Mouse (Mus musculus) heart, postnatal 0 days (tissue): ENCODE data around the gene Igsf21. TPM values are rescaled to one million over a fixed set of nuclear protein-coding genes. Genes with fewer than 3 reads are reported as not detected.

Experiments used
- ATAC-seq: fragments of 200-750 bp; cut with Nextera tagmentation; 2 replicates; pipeline ENCODE4 v1.8.0; 2017; ENCODE audit warnings: low read depth, moderate number of reproducible peaks, moderate library complexity; ENCODE audit not compliant: insufficient read depth
- DNase-seq: peaks from one replicate; pipeline ENCODE4 v3.0.0-alpha.2; 2016; ENCODE audit warnings: low spot score
- H3K27ac ChIP-seq: fragments of 300-500 bp; sonication (generic); 2 replicates; pipeline ENCODE4 v1.5.1; 2014; ENCODE audit warnings: low read depth, mild to moderate bottlenecking
- H3K27me3 ChIP-seq: fragments of 300-500 bp; sonication (generic); 2 replicates; pipeline ENCODE4 v1.6.1; 2014; ENCODE audit warnings: low read length, mixed read lengths; ENCODE audit not compliant: control insufficient read depth, insufficient read depth
- H3K36me3 ChIP-seq: fragments of 300-500 bp; sonication (generic); replicated peaks from 2 replicates; pipeline ENCODE4 v1.6.1; 2014; ENCODE audit warnings: low read length, mixed read lengths; ENCODE audit not compliant: control insufficient read depth, insufficient read depth
- H3K4me1 ChIP-seq: fragments of 300-500 bp; sonication (generic); 2 replicates; pipeline ENCODE4 v1.6.1; 2014; ENCODE audit warnings: antibody characterized with exemption; ENCODE audit not compliant: control insufficient read depth, insufficient read depth
- H3K4me2 ChIP-seq: fragments of 300-500 bp; sonication (generic); 2 replicates; pipeline ENCODE4 v1.6.1; 2014; ENCODE audit warnings: low read depth, mild to moderate bottlenecking, low read length, moderate library complexity
- H3K4me3 ChIP-seq: fragments of 300-500 bp; sonication (generic); 2 replicates; pipeline ENCODE4 v1.5.1; 2014; ENCODE audit warnings: low read depth, low read length
- H3K9ac ChIP-seq: fragments of 300-500 bp; sonication (generic); replicated peaks from 2 replicates; pipeline ENCODE4 v1.6.1; 2014; ENCODE audit warnings: low read depth, low read length, mixed read lengths
- H3K9me3 ChIP-seq: fragments of 300-500 bp; sonication (generic); replicated peaks from 2 replicates; pipeline ENCODE4 v1.6.1; 2016; ENCODE audit warnings: low read length; ENCODE audit not compliant: control insufficient read depth
- CTCF ChIP-seq: IDR thresholded peaks from 2 replicates; pipeline ENCODE4 v1.5.1; 2016; ENCODE audit warnings: antibody characterized with exemption, control low read depth, low read depth
- EP300 ChIP-seq: IDR thresholded peaks from 2 replicates; pipeline ENCODE4 v1.6.1; 2016; ENCODE audit warnings: antibody characterized with exemption, low read depth
- WGBS: fragments of 180-500 bp; shearing (Covaris S2); extraction: QIAGEN DNeasy Blood & Tissue Kit; methylation state at CpG from one replicate; pipeline ENCODE4 v1.1.7; 2014; 5-methylcytosine and 5-hydroxymethylcytosine counted together
- polyA plus RNA-seq: library from polyadenylated mRNA; unstranded; fragments of >200 nt; fragmentation: Nextera tagmentation; extraction: Ambion mirVana; gene quantifications from 2 replicates; pipeline ENCODE4 v1.2.1, GENCODE M21; 2015
- total RNA-seq: library from RNA; depleted of rRNA; stranded (reverse); fragments of >200 nt; gene quantifications from 2 replicates; pipeline ENCODE4 v1.2.3, GENCODE M21; 2014; ENCODE audit warnings: low replicate concordance

The Igsf21 gene
- total and polyA plus RNA-seq, 2 experiments from 2014 or later, result 0.05 TPM; not detected in 1

DNA sequence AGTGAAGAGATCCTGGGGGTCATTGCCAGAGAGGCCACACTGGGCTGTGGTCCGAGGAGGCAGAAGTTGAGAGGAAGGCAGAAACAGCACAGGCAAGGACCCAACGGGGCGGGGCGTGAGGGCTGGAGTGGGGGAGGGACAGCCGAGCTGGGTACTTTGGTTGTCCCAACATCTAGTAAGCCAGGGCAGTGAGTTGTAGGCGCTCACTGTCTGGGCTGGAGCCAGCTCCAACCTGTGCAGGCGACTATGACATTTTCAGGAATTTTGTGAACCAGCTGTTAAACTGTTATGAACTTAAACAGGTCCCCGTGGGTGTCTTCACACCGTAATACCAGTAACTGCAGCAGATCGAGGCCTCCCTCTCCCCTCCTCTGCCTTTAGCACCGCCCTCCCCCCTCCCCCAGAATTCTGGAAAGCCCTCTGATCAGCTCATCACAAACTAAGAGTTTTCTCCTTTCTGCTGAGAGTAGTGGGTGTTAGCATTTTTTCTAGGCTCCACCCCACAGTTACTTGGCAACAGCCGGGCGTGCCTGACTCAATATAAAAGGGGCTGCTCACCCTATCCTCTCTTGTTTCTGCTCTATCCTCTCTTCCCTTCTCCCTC is 208.7 kb downstream of the Igsf21 start:
- no peak overlapping the region for H3K4me3 ChIP-seq
- TF ChIP-seq CTCF, result no peak
- no peak for TF ChIP-seq EP300
- H3K27ac ChIP-seq, result no peak overlapping the region
- DNase-seq, result no peak
- no peak overlapping the region for H3K9ac ChIP-seq
- H3K4me2 ChIP-seq, result no peak overlapping the region
- peaks cover 54% of the 10 kb centered on the region for H3K27me3 ChIP-seq
- no peaks in the 10 kb centered on the region for H3K4me1 ChIP-seq
- H3K36me3 ChIP-seq, result no peaks in the 10 kb centered on the region
- 4% methylated on average over 13 of the region's 13 CpGs for WGBS
- no peak for ATAC-seq
- peaks cover 3% of the 10 kb centered on the region for H3K9me3 ChIP-seq

DNA sequence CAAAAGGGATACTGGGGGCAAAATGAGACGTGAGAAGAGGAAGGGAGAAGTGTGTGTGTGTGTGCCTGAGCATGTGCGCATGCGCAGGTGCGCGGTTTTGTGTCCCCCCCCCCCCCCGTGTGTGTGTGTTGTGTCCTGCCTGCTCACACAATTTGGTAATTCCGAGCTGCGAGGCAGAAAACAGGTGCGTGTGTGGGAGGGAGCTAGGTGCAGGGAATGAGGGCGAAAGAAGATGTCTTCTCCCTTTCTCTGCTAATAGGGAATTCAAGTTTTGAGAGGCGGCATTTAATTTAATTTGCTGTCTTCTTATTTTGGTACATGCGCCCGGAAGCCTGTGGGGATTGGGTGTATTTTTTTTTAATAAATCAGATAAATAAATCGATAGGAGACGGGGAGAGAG is 211.4 kb downstream of the Igsf21 start:
- WGBS, result 61% methylated on average over 14 of the region's 15 CpGs
- ATAC-seq, result no peak
- H3K27me3 ChIP-seq, result peaks cover 54% of the 10 kb centered on the region

DNA sequence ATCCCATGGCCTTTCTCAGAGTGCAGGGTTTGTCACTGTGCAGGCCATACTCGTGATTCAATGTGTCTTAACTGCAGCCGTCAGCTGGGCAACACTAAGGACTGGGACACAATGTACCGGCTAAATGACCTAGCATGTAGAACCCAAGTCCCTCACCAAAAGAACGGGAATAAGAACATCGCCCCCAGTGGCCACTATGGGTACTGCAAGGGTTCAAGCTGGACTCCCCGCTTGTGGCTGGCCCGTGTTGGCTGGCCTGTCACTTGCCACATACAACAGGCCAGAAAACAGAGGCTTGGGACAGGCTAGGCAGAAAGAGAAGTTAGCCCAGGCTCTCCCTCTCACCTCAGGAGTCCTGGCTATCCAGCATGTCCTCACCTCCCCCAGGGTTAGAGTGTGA is 213.2 kb downstream of the Igsf21 start:
- Histone ChIP-seq H3K4me1 (no peaks in the 10 kb centered on the region), H3K4me3 (no peak overlapping the region), H3K27me3 (peaks cover 37% of the 10 kb centered on the region), H3K9ac (no peak overlapping the region), H3K9me3 (no peaks in the 10 kb centered on the region), H3K27ac (no peak overlapping the region), H3K36me3 (no peaks in the 10 kb centered on the region), H3K4me2 (no peak overlapping the region)
- WGBS, result 32% methylated on average over 7 of the region's 7 CpGs
- TF ChIP-seq CTCF, result peak; percentile 56
- TF ChIP-seq EP300, result no peak
- ATAC-seq (no peak), DNase-seq (no peak)

More for the DNA sequence above, 211.4 kb downstream of the Igsf21 start:
- Histone ChIP-seq H3K36me3 (no peaks in the 10 kb centered on the region), H3K27ac (no peak overlapping the region), H3K4me3 (no peak overlapping the region), H3K4me2 (no peak overlapping the region), H3K4me1 (no peaks in the 10 kb centered on the region), H3K9me3 (no peaks in the 10 kb centered on the region), H3K9ac (no peak overlapping the region)
- DNase-seq, result no peak
- TF ChIP-seq EP300 (no peak), CTCF (no peak)

DNA sequence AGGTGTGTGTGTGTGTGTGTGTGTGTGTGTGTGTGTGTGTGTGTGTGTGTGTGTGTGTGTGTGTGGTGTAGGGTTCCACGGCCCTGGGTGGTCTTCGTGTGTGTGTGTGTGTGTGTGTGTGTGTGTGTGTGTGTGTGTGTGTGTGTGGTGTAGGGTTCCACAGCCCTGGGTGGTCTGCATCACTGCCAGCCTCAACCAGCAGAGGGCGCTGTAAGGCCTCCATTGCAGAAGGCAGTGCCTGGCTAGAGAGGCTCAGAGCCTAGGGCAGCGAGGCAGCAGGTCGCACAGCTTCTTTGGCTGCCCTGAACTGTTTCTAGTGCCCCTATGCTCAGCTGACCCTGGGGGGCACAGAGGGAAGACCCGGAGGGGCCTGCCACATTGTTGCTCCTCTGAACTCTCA is 216.2 kb downstream of the Igsf21 start:
- Histone ChIP-seq H3K27ac (no peak overlapping the region), H3K9ac (no peak overlapping the region), H3K27me3 (peaks cover 11% of the 10 kb centered on the region; the same call in 1 of the 2 replicates), H3K9me3 (no peaks in the 10 kb centered on the region), H3K36me3 (no peaks in the 10 kb centered on the region), H3K4me1 (no peaks in the 10 kb centered on the region), H3K4me2 (no peak overlapping the region), H3K4me3 (no peak overlapping the region)
- TF ChIP-seq CTCF, result peak; percentile 32
- TF ChIP-seq EP300, result no peak
- WGBS, result 36% methylated on average over 6 of the region's 6 CpGs
- ATAC-seq (no peak; the same call in 1 of the 2 replicates), DNase-seq (no peak)

DNA sequence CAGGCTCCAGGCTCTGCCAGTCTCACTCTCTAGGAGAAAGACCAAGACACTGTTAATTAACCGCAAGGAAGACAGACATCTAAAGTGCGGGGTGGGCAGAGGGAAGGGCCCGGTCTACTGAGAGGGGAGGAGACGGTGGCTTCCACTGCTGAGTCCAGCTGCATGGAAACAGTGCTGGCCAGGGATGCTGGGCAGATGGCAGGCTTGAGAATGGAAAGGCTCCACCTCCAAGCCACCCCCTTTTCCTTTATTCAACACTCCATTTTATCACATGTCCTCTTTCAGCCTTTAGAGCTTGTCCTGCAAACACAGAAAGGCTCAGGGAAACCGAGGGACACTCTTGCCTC is 216.6 kb downstream of the Igsf21 start:
- H3K36me3 ChIP-seq, result no peaks in the 10 kb centered on the region
- H3K27ac ChIP-seq, result no peak overlapping the region
- H3K9ac ChIP-seq, result no peak overlapping the region
- ATAC-seq (no peak), DNase-seq (no peak)
- 36% methylated on average over 5 of the region's 5 CpGs for WGBS
- H3K4me2 ChIP-seq, result no peak overlapping the region
- H3K27me3 ChIP-seq, result peaks cover 7% of the 10 kb centered on the region; the same call in 1 of the 2 replicates
- no peak overlapping the region for H3K4me3 ChIP-seq
- H3K9me3 ChIP-seq, result no peaks in the 10 kb centered on the region
- TF ChIP-seq CTCF, result no peak
- no peak for TF ChIP-seq EP300
- no peaks in the 10 kb centered on the region for H3K4me1 ChIP-seq

DNA sequence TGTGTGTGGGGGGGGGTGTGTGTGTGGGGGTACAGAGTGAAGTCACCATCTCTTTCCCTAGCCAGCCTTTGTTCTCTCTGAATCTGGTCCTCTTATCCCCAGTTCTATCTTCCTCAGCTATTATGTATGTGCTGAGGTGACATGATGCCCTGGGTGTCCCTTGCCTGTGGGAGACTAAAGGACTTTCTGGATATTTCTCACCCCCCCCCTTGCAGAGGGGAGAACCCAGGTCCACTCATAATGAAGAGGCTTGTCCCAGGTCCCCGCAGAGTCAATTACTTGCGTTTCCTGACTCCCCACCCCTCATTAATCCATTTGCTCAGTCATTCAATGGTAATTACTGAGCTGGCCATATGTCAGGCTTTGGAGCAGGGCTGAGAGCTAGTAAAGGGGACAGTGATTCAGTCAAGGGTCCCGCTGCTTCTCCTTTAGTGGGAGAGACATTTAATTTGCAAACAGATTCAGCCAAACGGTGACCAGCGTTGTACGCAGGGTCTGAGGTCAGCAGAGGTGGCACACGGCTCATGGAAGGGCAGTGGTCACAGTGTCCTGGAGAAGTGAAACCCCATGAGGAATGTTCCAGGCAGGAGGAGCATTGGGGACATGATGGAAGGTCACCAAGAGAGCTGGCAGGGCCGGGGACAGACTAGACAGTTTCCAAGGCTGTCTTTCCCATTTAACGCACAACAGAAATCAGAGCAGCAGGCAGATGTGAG is 217.1 kb downstream of the Igsf21 start:
- Histone ChIP-seq H3K9me3 (no peaks in the 10 kb centered on the region), H3K27me3 (peaks cover 4% of the 10 kb centered on the region; the same call in 1 of the 2 replicates), H3K36me3 (no peaks in the 10 kb centered on the region), H3K27ac (no peak overlapping the region), H3K4me3 (no peak overlapping the region), H3K4me1 (no peaks in the 10 kb centered on the region), H3K9ac (no peak overlapping the region), H3K4me2 (no peak overlapping the region)
- 60% methylated on average over 9 of the region's 9 CpGs for WGBS
- ATAC-seq, result no peak
- no peak for DNase-seq
- TF ChIP-seq CTCF (no peak), EP300 (no peak)
